Mouse (Mus musculus) embryonic facial prominence, embryonic 11.5 days (tissue): ENCODE data around the gene Csn3. TPM values are rescaled to one million over a fixed set of nuclear protein-coding genes. Genes with fewer than 3 reads are reported as not detected.

Experiments used
- ATAC-seq: fragments of 200-750 bp; cut with Nextera tagmentation; replicated peaks from 2 replicates; pipeline ENCODE4 v1.8.0; 2017; ENCODE audit warnings: low read depth; ENCODE audit not compliant: insufficient number of reproducible peaks, low FRiP score, low TSS enrichment
- DNase-seq: peaks from one replicate; pipeline ENCODE4 v3.0.0-alpha.2; 2015; ENCODE audit warnings: low spot score
- H3K27ac ChIP-seq: fragments of 300-500 bp; sonication (generic); replicated peaks from 2 replicates; pipeline ENCODE4 v1.5.1; 2014; ENCODE audit warnings: mild to moderate bottlenecking, low read depth, low read length, control low read depth
- H3K27me3 ChIP-seq: fragments of 300-500 bp; sonication (generic); 2 replicates; pipeline ENCODE4 v1.6.1; 2014; ENCODE audit warnings: mild to moderate bottlenecking, low read length, moderate library complexity, mixed read lengths; ENCODE audit not compliant: control insufficient read depth, insufficient read depth
- H3K36me3 ChIP-seq: fragments of 300-500 bp; sonication (generic); replicated peaks from 2 replicates; pipeline ENCODE4 v1.6.1; 2014; ENCODE audit warnings: low read depth, mild to moderate bottlenecking, low read length, moderate library complexity, mixed read lengths; ENCODE audit not compliant: control insufficient read depth, insufficient read depth
- H3K4me1 ChIP-seq: fragments of 300-500 bp; sonication (generic); 2 replicates; pipeline ENCODE4 v1.6.1; 2014; ENCODE audit warnings: low read length, mixed read lengths; ENCODE audit not compliant: control insufficient read depth, insufficient read depth
- H3K4me2 ChIP-seq: fragments of 300-500 bp; sonication (generic); 2 replicates; pipeline ENCODE4 v1.6.1; 2014; ENCODE audit warnings: low read depth, mild to moderate bottlenecking, control low read depth, low read length, moderate library complexity
- H3K4me3 ChIP-seq: fragments of 300-500 bp; sonication (generic); 2 replicates; pipeline ENCODE4 v1.5.1; 2014; ENCODE audit warnings: low read depth, low read length, control low read depth
- H3K9ac ChIP-seq: fragments of 300-500 bp; sonication (generic); replicated peaks from 2 replicates; pipeline ENCODE4 v1.6.1; 2014; ENCODE audit warnings: mild to moderate bottlenecking, control low read depth, low read length
- H3K9me3 ChIP-seq: fragments of 300-500 bp; sonication (generic); replicated peaks from 2 replicates; pipeline ENCODE4 v1.6.1; 2016; ENCODE audit warnings: mild to moderate bottlenecking, low read length, inconsistent platforms, mixed read lengths; ENCODE audit not compliant: control insufficient read depth
- WGBS: fragments of 180-500 bp; shearing (Covaris S2); extraction: QIAGEN DNeasy Blood & Tissue Kit; methylation state at CpG from one replicate; pipeline ENCODE4 v1.1.7; 2014; 5-methylcytosine and 5-hydroxymethylcytosine counted together
- polyA plus RNA-seq: library from polyadenylated mRNA; unstranded; fragments of >200 nt; fragmentation: Nextera tagmentation; extraction: Ambion mirVana; gene quantifications from 2 replicates; pipeline ENCODE4 v1.2.1, GENCODE M21; 2014

The Csn3 gene
- 0.22 TPM in 1 of 2 replicates, not detected in the other for polyA plus RNA-seq

GRCm38 (mm10) chr5:87925372-87925771 is at the start of gene Csn3:
Gene Csn3, plus strand, starts transcription at chr5:87925579.
- H3K9ac ChIP-seq = no peak within 1 kb of the TSS
- 11% methylated on average over 5 of the region's 5 CpGs for WGBS
- no peaks in the 10 kb centered on the region for H3K27me3 ChIP-seq
- ATAC-seq (peak; percentile 56; the same call in 1 of the 2 replicates), DNase-seq (peak; percentile 52)
- H3K9me3 ChIP-seq = no peaks in the 10 kb centered on the region
- no peak within 1 kb of the TSS for H3K27ac ChIP-seq
- no peak within 1 kb of the TSS for H3K4me3 ChIP-seq
- H3K4me1 ChIP-seq = no peaks in the 10 kb centered on the region
- H3K4me2 ChIP-seq = no peak within 1 kb of the TSS
- H3K36me3 ChIP-seq = no peaks in the 10 kb centered on the region

- ATAC-seq (no peak), DNase-seq (no peak)
- no peak within 1 kb of the TSS for H3K4me3 ChIP-seq
- H3K4me1 ChIP-seq = no peaks in the 10 kb centered on the region
- no peaks in the 10 kb centered on the region for H3K27me3 ChIP-seq
- no peak within 1 kb of the TSS for H3K27ac ChIP-seq
- no peak within 1 kb of the TSS for H3K9ac ChIP-seq
- no peaks in the 10 kb centered on the region for H3K36me3 ChIP-seq
- H3K4me2 ChIP-seq = no peak within 1 kb of the TSS
- WGBS = 93% methylated on average over 1 of the region's 1 CpGs
- H3K9me3 ChIP-seq = no peaks in the 10 kb centered on the region
These were observed 40.6 kb upstream of the Csn3 start, which contains the start of gene Odam for GRCm38 (mm10) chr5:87884729-87885128. Gene Odam, plus strand, starts transcription at chr5:87885029.

GRCm38 (mm10) chr5:87931603-87932002 is 6.2 kb downstream of the Csn3 start:
- H3K9me3 ChIP-seq = no peaks in the 10 kb centered on the region
- H3K36me3 ChIP-seq = no peaks in the 10 kb centered on the region
- no peaks in the 10 kb centered on the region for H3K4me1 ChIP-seq
- ATAC-seq = no peak
- H3K27me3 ChIP-seq = no peaks in the 10 kb centered on the region
- no peak overlapping the region for H3K4me3 ChIP-seq
- no peak overlapping the region for H3K27ac ChIP-seq
- H3K4me2 ChIP-seq = no peak overlapping the region
- H3K9ac ChIP-seq = no peak overlapping the region
- no peak for DNase-seq
- WGBS = 59% methylated on average over 1 of the region's 1 CpGs

GRCm38 (mm10) chr5:87940752-87941151 is 15.4 kb downstream of the Csn3 start:
- WGBS = 50% methylated on average over 3 of the region's 3 CpGs
- no peak overlapping the region for H3K4me2 ChIP-seq
- H3K9ac ChIP-seq = no peak overlapping the region
- no peaks in the 10 kb centered on the region for H3K4me1 ChIP-seq
- H3K4me3 ChIP-seq = no peak overlapping the region
- no peaks in the 10 kb centered on the region for H3K36me3 ChIP-seq
- ATAC-seq = no peak
- no peaks in the 10 kb centered on the region for H3K27me3 ChIP-seq
- H3K27ac ChIP-seq = no peak overlapping the region
- H3K9me3 ChIP-seq = no peaks in the 10 kb centered on the region
- peak; percentile 24 for DNase-seq

- Histone ChIP-seq H3K27ac (no peak overlapping the region), H3K4me1 (no peaks in the 10 kb centered on the region), H3K36me3 (no peaks in the 10 kb centered on the region), H3K27me3 (no peaks in the 10 kb centered on the region), H3K9me3 (no peaks in the 10 kb centered on the region), H3K4me2 (no peak overlapping the region), H3K4me3 (no peak overlapping the region), H3K9ac (no peak overlapping the region)
- no peak for ATAC-seq
- DNase-seq = no peak
These were observed 17.1 kb downstream of the Csn3 start for GRCm38 (mm10) chr5:87942515-87942914.

- DNase-seq (no peak), ATAC-seq (no peak)
- Histone ChIP-seq H3K27me3 (no peaks in the 10 kb centered on the region), H3K4me2 (no peak overlapping the region), H3K4me3 (no peak overlapping the region), H3K27ac (no peak overlapping the region), H3K4me1 (no peaks in the 10 kb centered on the region), H3K9me3 (no peaks in the 10 kb centered on the region), H3K9ac (no peak overlapping the region), H3K36me3 (no peaks in the 10 kb centered on the region)
These were observed 26.5 kb downstream of the Csn3 start for GRCm38 (mm10) chr5:87951836-87952235.

GRCm38 (mm10) chr5:87969201-87969600 is 43.8 kb downstream of the Csn3 start, which contains the start of the genes 2310003L06Rik and Gm28434:
Gene 2310003L06Rik, plus strand, starts transcription at chr5:87969459.
Gene Gm28434, plus strand, starts transcription at chr5:87969517.
- H3K9ac ChIP-seq = no peak within 1 kb of the TSS

GRCm38 (mm10) chr5:87979139-87979538 is 53.8 kb downstream of the Csn3 start, which contains the start of gene Cabs1:
Gene Cabs1, plus strand, starts transcription at chr5:87979439.
- WGBS = 93% methylated on average over 3 of the region's 3 CpGs
- no peaks in the 10 kb centered on the region for H3K36me3 ChIP-seq
- H3K27me3 ChIP-seq = no peaks in the 10 kb centered on the region
- H3K4me2 ChIP-seq = no peak within 1 kb of the TSS
- no peak for DNase-seq
- no peak within 1 kb of the TSS for H3K9ac ChIP-seq
- H3K27ac ChIP-seq = no peak within 1 kb of the TSS
- no peak within 1 kb of the TSS for H3K4me3 ChIP-seq
- H3K9me3 ChIP-seq = no peaks in the 10 kb centered on the region
- ATAC-seq = no peak
- H3K4me1 ChIP-seq = no peaks in the 10 kb centered on the region

More at GRCm38 (mm10) chr5:87969201-87969600, 43.8 kb downstream of the Csn3 start, which contains the start of the genes 2310003L06Rik and Gm28434:
- 65% methylated on average over 2 of the region's 2 CpGs for WGBS
- DNase-seq (no peak), ATAC-seq (no peak)
- H3K4me3 ChIP-seq = no peak within 1 kb of the TSS
- H3K27me3 ChIP-seq = no peaks in the 10 kb centered on the region
- no peaks in the 10 kb centered on the region for H3K36me3 ChIP-seq
- H3K9me3 ChIP-seq = no peaks in the 10 kb centered on the region
- no peak within 1 kb of the TSS for H3K4me2 ChIP-seq
- H3K4me1 ChIP-seq = no peaks in the 10 kb centered on the region
- no peak within 1 kb of the TSS for H3K27ac ChIP-seq
